Mouse (Mus musculus) neural tube, embryonic 15.5 days (tissue): ENCODE measurements around the gene Plin2. TPM values are rescaled to one million over a fixed set of nuclear protein-coding genes. Genes with fewer than 3 reads are reported as not detected.
A peak's percentile ranks its signal among the peaks of the same experiment; 100 is the strongest.

ENCODE experiments used
- ATAC-seq: fragments of 200-750 bp; cut with Nextera tagmentation; 2 replicates; pipeline ENCODE4 v1.8.0; 2017; ENCODE audit warnings: mild to moderate bottlenecking, moderate TSS enrichment, moderate library complexity; ENCODE audit not compliant: low FRiP score
- H3K27ac ChIP-seq: fragments of 300-500 bp; sonication (generic); replicated peaks from 2 replicates; pipeline ENCODE4 v1.5.1; 2015; ENCODE audit warnings: mild to moderate bottlenecking, inconsistent platforms
- H3K27me3 ChIP-seq: fragments of 300-500 bp; sonication (generic); replicated peaks from 2 replicates; pipeline ENCODE4 v1.6.1; 2015; ENCODE audit warnings: inconsistent platforms
- H3K36me3 ChIP-seq: fragments of 300-500 bp; sonication (generic); 2 replicates; pipeline ENCODE4 v1.6.1; 2015; ENCODE audit warnings: inconsistent platforms
- H3K4me1 ChIP-seq: fragments of 300-500 bp; sonication (generic); 2 replicates; pipeline ENCODE4 v1.6.1; 2015; ENCODE audit warnings: inconsistent platforms
- H3K4me2 ChIP-seq: fragments of 300-500 bp; sonication (generic); 2 replicates; pipeline ENCODE4 v1.6.1; 2015; ENCODE audit warnings: inconsistent platforms, mild to moderate bottlenecking, moderate library complexity
- H3K4me3 ChIP-seq: fragments of 300-500 bp; sonication (generic); replicated peaks from 2 replicates; pipeline ENCODE4 v1.5.1; 2015; ENCODE audit warnings: mild to moderate bottlenecking, inconsistent platforms
- H3K9ac ChIP-seq: fragments of 300-500 bp; sonication (generic); replicated peaks from 2 replicates; pipeline ENCODE4 v1.6.1; 2015; ENCODE audit warnings: mild to moderate bottlenecking, inconsistent platforms
- H3K9me3 ChIP-seq: fragments of 300-500 bp; sonication (generic); replicated peaks from 2 replicates; pipeline ENCODE4 v1.6.1; 2016; ENCODE audit warnings: inconsistent platforms
- WGBS: fragments of 180-500 bp; shearing (Covaris S2); methylation state at CpG from one replicate; pipeline ENCODE4 v1.1.7; 2015; ENCODE audit warnings: mixed read lengths; 5-methylcytosine and 5-hydroxymethylcytosine counted together
- polyA plus RNA-seq: library from polyadenylated mRNA; unstranded; fragments of >200 nt; fragmentation: Nextera tagmentation; extraction: Ambion mirVana; gene quantifications from 2 replicates; pipeline ENCODE4 v1.2.1, GENCODE M21; 2015

Plin2 gene
- polyA plus RNA-seq, 1 experiment from 2014 or later = 40.0 TPM

GRCm38 (mm10) chr4:86622116-86622515 lies 47.7 kb downstream of the Plin2 start:
- WGBS = 75% methylated on average over 3 of the region's 3 CpGs
- Histone ChIP-seq H3K36me3 (no peaks in the 10 kb centered on the region), H3K9ac (no peak overlapping the region), H3K4me2 (no peak overlapping the region), H3K27me3 (no peaks in the 10 kb centered on the region), H3K4me1 (no peaks in the 10 kb centered on the region), H3K4me3 (no peak overlapping the region), H3K27ac (no peak overlapping the region), H3K9me3 (no peaks in the 10 kb centered on the region)
- no peak for ATAC-seq

DNA sequence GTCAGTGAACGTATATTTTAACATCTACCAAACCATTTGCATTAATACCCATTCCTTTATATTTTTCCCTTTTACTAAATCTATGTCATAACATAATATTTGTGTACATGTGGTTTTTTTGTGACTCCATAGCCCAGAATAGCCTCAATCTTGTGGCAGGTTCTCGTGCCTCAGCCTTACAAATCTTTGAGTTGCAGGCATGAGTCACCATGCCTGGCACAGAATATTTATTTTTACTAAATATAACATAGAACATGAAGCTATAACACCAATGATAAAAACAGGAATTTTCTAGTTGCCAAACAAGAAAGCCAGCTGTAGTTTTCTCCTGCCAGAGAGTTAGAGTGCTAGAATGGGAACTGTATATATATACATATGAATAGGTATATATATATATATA lies 49.4 kb downstream of the Plin2 start:
- H3K36me3 ChIP-seq = no peaks in the 10 kb centered on the region
- 66% methylated on average over 2 of the region's 2 CpGs for WGBS
- H3K27me3 ChIP-seq = no peaks in the 10 kb centered on the region
- ATAC-seq = no peak
- H3K4me2 ChIP-seq = no peak overlapping the region
- H3K4me1 ChIP-seq = no peaks in the 10 kb centered on the region
- H3K9me3 ChIP-seq = no peaks in the 10 kb centered on the region
- no peak overlapping the region for H3K27ac ChIP-seq
- no peak overlapping the region for H3K4me3 ChIP-seq
- H3K9ac ChIP-seq = no peak overlapping the region

DNA sequence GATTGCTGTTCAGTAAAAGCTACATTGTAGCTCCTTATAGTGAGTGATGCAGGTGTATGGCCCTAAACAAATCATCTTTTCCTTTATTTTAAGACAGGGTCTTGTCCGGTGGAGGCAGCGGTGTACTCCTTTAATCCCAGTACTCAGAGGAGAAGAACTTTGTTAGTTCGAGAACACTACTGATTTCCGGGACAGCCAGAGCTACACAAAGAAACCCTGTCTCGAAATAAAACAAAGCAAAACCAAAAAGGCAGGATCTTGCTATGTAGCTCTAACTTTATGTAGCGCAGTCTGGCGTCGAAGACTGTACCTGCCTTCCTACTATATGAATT lies 57.6 kb downstream of the Plin2 start:
- ATAC-seq = no peak; the same call in 1 of the 2 replicates
- H3K9ac ChIP-seq = peak overlapping the region; percentile 50
- peak overlapping the region; percentile 87 for H3K4me3 ChIP-seq
- WGBS = 39% methylated on average over 8 of the region's 8 CpGs
- H3K27me3 ChIP-seq = no peaks in the 10 kb centered on the region
- H3K4me2 ChIP-seq = peak overlapping the region; percentile 85
- H3K4me1 ChIP-seq = peaks cover 19% of the 10 kb centered on the region
- H3K9me3 ChIP-seq = no peaks in the 10 kb centered on the region
- no peaks in the 10 kb centered on the region for H3K36me3 ChIP-seq
- H3K27ac ChIP-seq = peak overlapping the region; percentile 81

GRCm38 (mm10) chr4:86611524-86612288 lies 58.2 kb downstream of the Plin2 start, which contains the start of gene Haus6:
Gene Haus6 (minus strand): TSS chr4:86612055.
- Histone ChIP-seq H3K9me3 (no peaks in the 10 kb centered on the region), H3K9ac (peak within 1 kb of the TSS; percentile 65), H3K27me3 (no peaks in the 10 kb centered on the region), H3K4me2 (peak within 1 kb of the TSS; percentile 85), H3K4me3 (peak within 1 kb of the TSS; percentile 87), H3K36me3 (no peaks in the 10 kb centered on the region), H3K4me1 (peaks cover 19% of the 10 kb centered on the region), H3K27ac (peak within 1 kb of the TSS; percentile 81)
- WGBS = under 1% methylated on average over 59 of the region's 59 CpGs
- ATAC-seq = peak; percentile 100

Other genes starting within 250 kb of the Plin2 start
- not detected in 2 replicates for gene Saxo1, start 111.7 kb downstream of the Plin2 start, polyA plus RNA-seq
- gene Rraga, start 94.4 kb downstream of the Plin2 start, polyA plus RNA-seq = 127 and 148 TPM in 2 replicates
- gene Haus6, start 58.0 kb downstream of the Plin2 start, polyA plus RNA-seq = 5.9 and 8.5 TPM in 2 replicates
- gene Dennd4c, start 78.5 kb upstream of the Plin2 start, polyA plus RNA-seq = 2.7 and 3.9 TPM in 2 replicates
- gene Rps6, start 187.4 kb upstream of the Plin2 start, polyA plus RNA-seq = 338 and 471 TPM in 2 replicates
- gene Acer2, start 204.3 kb upstream of the Plin2 start, polyA plus RNA-seq = 18.1 and 18.7 TPM in 2 replicates